Mouse (Mus musculus): ENCODE measurements around the gene Ndufb6. TPM values are rescaled to one million over a fixed set of nuclear protein-coding genes. Genes with fewer than 3 reads are reported as not detected.
A peak's percentile ranks its signal among the peaks of the same experiment; 100 is the strongest.

Ndufb6 gene
- total and polyA plus RNA-seq, 2 experiments from 2014 or later, result 187 to 392 TPM

- DNase-seq (no peak), ATAC-seq (no peak)
- 86% methylated on average over 8 of the region's 8 CpGs for WGBS
- Histone ChIP-seq H3K4me3 (ENCODE audit: low read depth, low read length) (no peak overlapping the region), H3K27ac (ENCODE audit: low read depth, low read length) (no peak overlapping the region), H3K4me2 (ENCODE audit: low read depth) (no peak overlapping the region), H3K4me1 (ENCODE audit: insufficient read depth) (no peaks in the 10 kb centered on the region), H3K36me3 (ENCODE audit: insufficient read depth) (peaks cover 4% of the 10 kb centered on the region; the same call in 1 of the 2 replicates), H3K9ac (no peak overlapping the region), H3K27me3 (ENCODE audit: insufficient read depth, low read length) (no peaks in the 10 kb centered on the region), H3K9me3 (ENCODE audit: low read length) (no peaks in the 10 kb centered on the region)
- TF ChIP-seq CTCF (IDR thresholded peaks at IDR 0.05; ENCODE audit: low read depth), result no peak
These were observed 24.7 kb downstream of the Ndufb6 start for GRCm38 (mm10) chr4:40254385-40255103.

GRCm38 (mm10) chr4:40253766-40254165 is 25.5 kb downstream of the Ndufb6 start:
- Histone ChIP-seq H3K9ac (no peak overlapping the region), H3K9me3 (ENCODE audit: low read length) (no peaks in the 10 kb centered on the region), H3K36me3 (ENCODE audit: insufficient read depth) (no peaks in the 10 kb centered on the region), H3K27ac (ENCODE audit: low read depth, low read length) (no peak overlapping the region), H3K4me2 (ENCODE audit: low read depth) (no peak overlapping the region), H3K4me3 (ENCODE audit: low read depth, low read length) (no peak overlapping the region), H3K4me1 (ENCODE audit: insufficient read depth) (no peaks in the 10 kb centered on the region), H3K27me3 (ENCODE audit: insufficient read depth, low read length) (no peaks in the 10 kb centered on the region)
- WGBS, result 55% methylated on average over 2 of the region's 2 CpGs
- ATAC-seq (no peak), DNase-seq (no peak)
- no peak for TF ChIP-seq CTCF (IDR thresholded peaks at IDR 0.05; ENCODE audit: low read depth)

- Histone ChIP-seq H3K9ac (no peak overlapping the region), H3K27me3 (ENCODE audit: insufficient read depth, low read length) (no peaks in the 10 kb centered on the region), H3K9me3 (ENCODE audit: low read length) (no peaks in the 10 kb centered on the region), H3K4me2 (ENCODE audit: low read depth) (no peak overlapping the region), H3K4me3 (ENCODE audit: low read depth, low read length) (no peak overlapping the region), H3K36me3 (ENCODE audit: insufficient read depth) (no peaks in the 10 kb centered on the region), H3K4me1 (ENCODE audit: insufficient read depth) (no peaks in the 10 kb centered on the region), H3K27ac (ENCODE audit: low read depth, low read length) (no peak overlapping the region)
- DNase-seq, result no peak
- no peak for TF ChIP-seq CTCF (IDR thresholded peaks at IDR 0.05; ENCODE audit: low read depth)
- WGBS, result 91% methylated on average over 5 of the region's 5 CpGs
- no peak for ATAC-seq
These were observed 28.2 kb downstream of the Ndufb6 start for GRCm38 (mm10) chr4:40250984-40251383.

GRCm38 (mm10) chr4:40244035-40244434 is 35.2 kb downstream of the Ndufb6 start:
- no peaks in the 10 kb centered on the region for H3K36me3 ChIP-seq (ENCODE audit: insufficient read depth)

GRCm38 (mm10) chr4:40243006-40243405 is 36.2 kb downstream of the Ndufb6 start:
- ATAC-seq, result no peak
- H3K27me3 ChIP-seq (ENCODE audit: insufficient read depth, low read length), result no peaks in the 10 kb centered on the region
- TF ChIP-seq CTCF (IDR thresholded peaks at IDR 0.05; ENCODE audit: low read depth), result no peak
- H3K4me2 ChIP-seq (ENCODE audit: low read depth), result no peak overlapping the region
- no peak overlapping the region for H3K27ac ChIP-seq (ENCODE audit: low read depth, low read length)
- H3K36me3 ChIP-seq (ENCODE audit: insufficient read depth), result no peaks in the 10 kb centered on the region
- H3K9me3 ChIP-seq (ENCODE audit: low read length), result no peaks in the 10 kb centered on the region
- peaks cover 5% of the 10 kb centered on the region; the same call in 1 of the 2 replicates for H3K4me1 ChIP-seq (ENCODE audit: insufficient read depth)
- DNase-seq, result no peak
- H3K9ac ChIP-seq, result no peak overlapping the region
- 75% methylated on average over 4 of the region's 4 CpGs for WGBS
- H3K4me3 ChIP-seq (ENCODE audit: low read depth, low read length), result no peak overlapping the region

More at GRCm38 (mm10) chr4:40244035-40244434, 35.2 kb downstream of the Ndufb6 start:
- TF ChIP-seq CTCF (IDR thresholded peaks at IDR 0.05; ENCODE audit: low read depth), result no peak
- H3K4me1 ChIP-seq (ENCODE audit: insufficient read depth), result no peaks in the 10 kb centered on the region
- no peaks in the 10 kb centered on the region for H3K27me3 ChIP-seq (ENCODE audit: insufficient read depth, low read length)
- ATAC-seq (no peak), DNase-seq (no peak)
- no peak overlapping the region for H3K9ac ChIP-seq
- WGBS, result 83% methylated on average over 8 of the region's 8 CpGs
- no peak overlapping the region for H3K4me2 ChIP-seq (ENCODE audit: low read depth)
- no peaks in the 10 kb centered on the region for H3K9me3 ChIP-seq (ENCODE audit: low read length)
- H3K4me3 ChIP-seq (ENCODE audit: low read depth, low read length), result no peak overlapping the region
- H3K27ac ChIP-seq (ENCODE audit: low read depth, low read length), result no peak overlapping the region

GRCm38 (mm10) chr4:40241928-40242327 is 37.3 kb downstream of the Ndufb6 start:
- ATAC-seq (no peak), DNase-seq (no peak)
- Histone ChIP-seq H3K27me3 (ENCODE audit: insufficient read depth, low read length) (no peaks in the 10 kb centered on the region), H3K36me3 (ENCODE audit: insufficient read depth) (no peaks in the 10 kb centered on the region), H3K27ac (ENCODE audit: low read depth, low read length) (no peak overlapping the region), H3K9me3 (ENCODE audit: low read length) (no peaks in the 10 kb centered on the region), H3K4me3 (ENCODE audit: low read depth, low read length) (no peak overlapping the region), H3K4me2 (ENCODE audit: low read depth) (no peak overlapping the region), H3K9ac (no peak overlapping the region), H3K4me1 (ENCODE audit: insufficient read depth) (peaks cover 5% of the 10 kb centered on the region; the same call in 1 of the 2 replicates)
- 61% methylated on average over 6 of the region's 6 CpGs for WGBS
- no peak for TF ChIP-seq CTCF (IDR thresholded peaks at IDR 0.05; ENCODE audit: low read depth)

GRCm38 (mm10) chr4:40240272-40240744 is 38.9 kb downstream of the Ndufb6 start:
- peaks cover 5% of the 10 kb centered on the region; the same call in 1 of the 2 replicates for H3K4me1 ChIP-seq (ENCODE audit: insufficient read depth)
- no peak for TF ChIP-seq CTCF (IDR thresholded peaks at IDR 0.05; ENCODE audit: low read depth)
- no peaks in the 10 kb centered on the region for H3K27me3 ChIP-seq (ENCODE audit: insufficient read depth, low read length)
- WGBS, result 58% methylated on average over 5 of the region's 5 CpGs
- no peaks in the 10 kb centered on the region for H3K9me3 ChIP-seq (ENCODE audit: low read length)
- ATAC-seq, result no peak
- H3K9ac ChIP-seq, result no peak overlapping the region
- no peak for DNase-seq
- peak overlapping the region; percentile 64 for H3K4me2 ChIP-seq (ENCODE audit: low read depth)
- no peak overlapping the region for H3K27ac ChIP-seq (ENCODE audit: low read depth, low read length)
- peak overlapping the region; percentile 40; the same call in 1 of the 2 replicates for H3K4me3 ChIP-seq (ENCODE audit: low read depth, low read length)
- no peaks in the 10 kb centered on the region for H3K36me3 ChIP-seq (ENCODE audit: insufficient read depth)
